Mouse (Mus musculus): ENCODE data around the gene Oma1.

DNA sequence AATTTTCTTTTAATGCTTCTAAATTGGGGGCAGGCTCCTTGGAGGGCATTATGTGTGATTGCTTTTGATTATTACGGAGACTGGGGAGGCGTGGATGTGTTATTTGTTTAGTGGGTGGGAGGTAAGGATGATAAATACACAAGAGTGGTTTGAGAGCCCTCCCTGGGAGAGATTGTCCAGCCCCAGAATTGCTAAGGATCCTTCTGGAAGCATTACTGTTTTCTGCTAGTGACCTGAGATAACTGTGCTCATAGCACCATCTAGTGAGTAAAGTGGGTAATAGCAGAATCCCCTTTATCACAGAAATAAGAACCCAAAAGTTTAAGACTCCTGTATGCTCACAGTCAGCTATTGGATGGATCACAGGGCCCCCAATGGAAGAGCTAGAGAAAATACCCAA lies 32.4 kb downstream of the Oma1 start:
- TF ChIP-seq POLR2A (IDR thresholded peaks at IDR 0.05; ENCODE audit: low read depth, low read length) (no peak), CTCF (IDR thresholded peaks at IDR 0.05; ENCODE audit: extremely low read depth, insufficient read depth, insufficient read length, insufficient replicate concordance) (no peak)
